Mouse (Mus musculus): Measurements from ENCODE around the gene Prokr1. TPM values are rescaled to one million over a fixed set of nuclear protein-coding genes. Genes with fewer than 3 reads are reported as not detected.

Prokr1 gene
- polyA plus RNA-seq, 1 experiment from 2014 or later = 0.84 TPM

GRCm38 (mm10) chr6:87532953-87533710 is 57.4 kb downstream of the Prokr1 start, which contains the start of gene Arhgap25:
Arhgap25 (minus strand) TSS chr6:87533259.
- 70% methylated on average over 14 of the region's 14 CpGs for WGBS
- no peaks in the 10 kb centered on the region for H3K36me3 ChIP-seq
- H3K9me3 ChIP-seq (replicated peaks) = no peaks in the 10 kb centered on the region
- 0 out of 2 replicates have a peak, but pooled peaks cover 2% of the 10 kb centered on the region for H3K4me1 ChIP-seq
- DNase-seq (ENCODE audit: low spot score) = no peak
- no peak within 1 kb of the TSS for H3K4me3 ChIP-seq
- no peak within 1 kb of the TSS for H3K27ac ChIP-seq
- H3K27me3 ChIP-seq (ENCODE audit: low read depth, poor library complexity, severe bottlenecking) = no peaks in the 10 kb centered on the region

DNA sequence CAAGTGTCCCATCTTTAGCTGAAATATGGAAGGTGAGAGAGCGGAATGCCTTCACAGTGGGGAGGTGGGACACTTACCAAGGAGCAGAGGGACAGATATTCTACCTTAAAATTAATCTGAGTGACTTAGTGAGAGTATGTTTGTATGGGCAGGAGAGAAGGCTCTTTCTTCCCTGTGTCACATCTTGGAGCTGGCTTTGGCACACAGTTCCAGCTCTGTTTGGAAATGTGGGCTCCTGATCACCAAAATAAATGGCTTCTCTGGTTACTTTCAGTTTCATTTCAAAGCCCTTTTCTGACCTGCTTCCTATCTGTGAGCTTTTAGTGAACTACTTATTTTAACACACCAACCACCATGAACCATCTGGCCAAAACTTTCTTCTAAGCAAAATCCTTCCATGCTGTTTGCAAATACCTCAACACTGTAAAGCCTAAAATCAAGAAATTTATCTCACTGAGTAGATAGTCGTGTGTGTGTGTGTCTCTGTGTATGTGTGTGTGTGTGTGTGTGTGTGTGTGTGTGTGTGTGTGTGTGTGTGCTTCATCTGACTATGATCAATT is 59.0 kb downstream of the Prokr1 start:
- no peaks in the 10 kb centered on the region for H3K27me3 ChIP-seq (ENCODE audit: low read depth, poor library complexity, severe bottlenecking)
- no peaks in the 10 kb centered on the region for H3K36me3 ChIP-seq
- H3K4me1 ChIP-seq = 0 out of 2 replicates have a peak, but pooled peaks cover 2% of the 10 kb centered on the region
- 89% methylated on average over 2 of the region's 2 CpGs for WGBS
- H3K27ac ChIP-seq = no peak overlapping the region
- H3K9me3 ChIP-seq (replicated peaks) = no peaks in the 10 kb centered on the region
- no peak overlapping the region for H3K4me3 ChIP-seq
- no peak for DNase-seq (ENCODE audit: low spot score)

GRCm38 (mm10) chr6:87530386-87530785 is 60.2 kb downstream of the Prokr1 start:
- no peak overlapping the region for H3K4me3 ChIP-seq
- H3K4me1 ChIP-seq = no peaks in the 10 kb centered on the region
- H3K27ac ChIP-seq = no peak overlapping the region
- no peaks in the 10 kb centered on the region for H3K9me3 ChIP-seq (replicated peaks)
- 85% methylated on average over 2 of the region's 2 CpGs for WGBS
- no peaks in the 10 kb centered on the region for H3K36me3 ChIP-seq
- DNase-seq (ENCODE audit: low spot score) = no peak
- no peaks in the 10 kb centered on the region for H3K27me3 ChIP-seq (ENCODE audit: low read depth, poor library complexity, severe bottlenecking)

Other genes starting within 250 kb of the Prokr1 start
- not detected in 2 replicates for gene Gkn1, start 239.8 kb downstream of the Prokr1 start, polyA plus RNA-seq (2016; fragmentation: Nextera tagmentation; extraction: Ambion mirVana)
- gene Gkn2, start 217.4 kb downstream of the Prokr1 start, polyA plus RNA-seq (2016; fragmentation: Nextera tagmentation; extraction: Ambion mirVana) = not detected in 2 replicates
- not detected in 2 replicates for gene Gkn3, start 201.8 kb downstream of the Prokr1 start, polyA plus RNA-seq (2016; fragmentation: Nextera tagmentation; extraction: Ambion mirVana)
- not detected in 2 replicates for gene Bmp10, start 161.7 kb downstream of the Prokr1 start, polyA plus RNA-seq (2016; fragmentation: Nextera tagmentation; extraction: Ambion mirVana)
- gene Arhgap25, start 57.5 kb downstream of the Prokr1 start, polyA plus RNA-seq (2016; fragmentation: Nextera tagmentation; extraction: Ambion mirVana) = 2.3 and 2.6 TPM in 2 replicates
- gene Aplf, start 81.5 kb upstream of the Prokr1 start, polyA plus RNA-seq (2016; fragmentation: Nextera tagmentation; extraction: Ambion mirVana) = 12.6 and 12.7 TPM in 2 replicates
- gene Efcc1, start 140.1 kb upstream of the Prokr1 start, polyA plus RNA-seq (2016; fragmentation: Nextera tagmentation; extraction: Ambion mirVana) = 0.08 and 0.18 TPM in 2 replicates
- 1.6 and 2.1 TPM in 2 replicates for gene Gp9, start 187.3 kb upstream of the Prokr1 start, polyA plus RNA-seq (2016; fragmentation: Nextera tagmentation; extraction: Ambion mirVana)
- 5.3 and 7.6 TPM in 2 replicates for gene Rab43, start 221.4 kb upstream of the Prokr1 start, polyA plus RNA-seq (2016; fragmentation: Nextera tagmentation; extraction: Ambion mirVana)
- gene Gm45140, start 245.1 kb upstream of the Prokr1 start, polyA plus RNA-seq (2016; fragmentation: Nextera tagmentation; extraction: Ambion mirVana) = 2.7 and 3.6 TPM in 2 replicates
- gene Isy1, start 248.1 kb upstream of the Prokr1 start, polyA plus RNA-seq (2016; fragmentation: Nextera tagmentation; extraction: Ambion mirVana) = 68.8 and 74.0 TPM in 2 replicates

All from limb, embryonic 10.5 days (tissue).